Mouse (Mus musculus) hindbrain, embryonic 13.5 days (tissue): ENCODE measurements around the gene Gm26938. TPM values are rescaled to one million over a fixed set of nuclear protein-coding genes. Genes with fewer than 3 reads are reported as not detected.

ENCODE experiments used
- ATAC-seq: fragments of 200-750 bp; cut with Nextera tagmentation; 2 replicates; pipeline ENCODE4 v1.8.0; 2017; ENCODE audit warnings: moderate TSS enrichment; ENCODE audit not compliant: low FRiP score
- H3K27ac ChIP-seq: fragments of 300-500 bp; sonication (generic); 2 replicates; pipeline ENCODE4 v1.5.1; 2015; ENCODE audit warnings: inconsistent platforms, mild to moderate bottlenecking, moderate library complexity
- H3K27me3 ChIP-seq: fragments of 300-500 bp; sonication (generic); 2 replicates; pipeline ENCODE4 v1.6.1; 2015; ENCODE audit warnings: mild to moderate bottlenecking, inconsistent platforms
- H3K36me3 ChIP-seq: fragments of 300-500 bp; sonication (generic); 2 replicates; pipeline ENCODE4 v1.6.1; 2015; ENCODE audit warnings: mild to moderate bottlenecking, inconsistent platforms
- H3K4me1 ChIP-seq: fragments of 300-500 bp; sonication (generic); replicated peaks from 2 replicates; pipeline ENCODE4 v1.6.1; 2015; ENCODE audit warnings: inconsistent platforms
- H3K4me2 ChIP-seq: fragments of 300-500 bp; sonication (generic); 2 replicates; pipeline ENCODE4 v1.6.1; 2015; ENCODE audit warnings: inconsistent platforms, mild to moderate bottlenecking, moderate library complexity
- H3K4me3 ChIP-seq: fragments of 300-500 bp; sonication (generic); 2 replicates; pipeline ENCODE4 v1.5.1; 2015; ENCODE audit warnings: mild to moderate bottlenecking, inconsistent platforms
- H3K9ac ChIP-seq: fragments of 300-500 bp; sonication (generic); 2 replicates; pipeline ENCODE4 v1.6.1; 2015; ENCODE audit warnings: mild to moderate bottlenecking, inconsistent platforms
- H3K9me3 ChIP-seq: fragments of 300-500 bp; sonication (generic); 2 replicates; pipeline ENCODE4 v1.6.1; 2016; ENCODE audit warnings: inconsistent platforms
- WGBS: fragments of 180-500 bp; shearing (Covaris S2); methylation state at CpG from one replicate; pipeline ENCODE4 v1.1.7; 2015; 5-methylcytosine and 5-hydroxymethylcytosine counted together
- microRNA-seq: library from miRNA; unstranded; fragments of <30 nt; microRNA quantifications from one replicate; pipeline ENCODE4, GENCODE M21; 2016
- polyA plus RNA-seq: library from polyadenylated mRNA; unstranded; fragments of >200 nt; fragmentation: Nextera tagmentation; extraction: Ambion mirVana; gene quantifications from 2 replicates; pipeline ENCODE4 v1.2.1, GENCODE M21; 2015

The Gm26938 gene
- polyA plus RNA-seq, 1 experiment from 2014 or later, result not detected

- H3K36me3 ChIP-seq, result no peaks in the 10 kb centered on the region
- H3K9ac ChIP-seq, result peak overlapping the region; percentile 84
- no peak for ATAC-seq
- H3K4me1 ChIP-seq, result peaks cover 49% of the 10 kb centered on the region
- WGBS, result 21% methylated on average over 11 of the region's 11 CpGs
- peak overlapping the region; percentile 82 for H3K4me3 ChIP-seq
- peak overlapping the region; percentile 100 for H3K4me2 ChIP-seq
- H3K27me3 ChIP-seq, result peaks cover 27% of the 10 kb centered on the region
- no peak overlapping the region for H3K27ac ChIP-seq
- no peaks in the 10 kb centered on the region for H3K9me3 ChIP-seq
Observed at GRCm38 (mm10) chr5:139792159-139792775, 33.9 kb downstream of the Gm26938 start.

DNA sequence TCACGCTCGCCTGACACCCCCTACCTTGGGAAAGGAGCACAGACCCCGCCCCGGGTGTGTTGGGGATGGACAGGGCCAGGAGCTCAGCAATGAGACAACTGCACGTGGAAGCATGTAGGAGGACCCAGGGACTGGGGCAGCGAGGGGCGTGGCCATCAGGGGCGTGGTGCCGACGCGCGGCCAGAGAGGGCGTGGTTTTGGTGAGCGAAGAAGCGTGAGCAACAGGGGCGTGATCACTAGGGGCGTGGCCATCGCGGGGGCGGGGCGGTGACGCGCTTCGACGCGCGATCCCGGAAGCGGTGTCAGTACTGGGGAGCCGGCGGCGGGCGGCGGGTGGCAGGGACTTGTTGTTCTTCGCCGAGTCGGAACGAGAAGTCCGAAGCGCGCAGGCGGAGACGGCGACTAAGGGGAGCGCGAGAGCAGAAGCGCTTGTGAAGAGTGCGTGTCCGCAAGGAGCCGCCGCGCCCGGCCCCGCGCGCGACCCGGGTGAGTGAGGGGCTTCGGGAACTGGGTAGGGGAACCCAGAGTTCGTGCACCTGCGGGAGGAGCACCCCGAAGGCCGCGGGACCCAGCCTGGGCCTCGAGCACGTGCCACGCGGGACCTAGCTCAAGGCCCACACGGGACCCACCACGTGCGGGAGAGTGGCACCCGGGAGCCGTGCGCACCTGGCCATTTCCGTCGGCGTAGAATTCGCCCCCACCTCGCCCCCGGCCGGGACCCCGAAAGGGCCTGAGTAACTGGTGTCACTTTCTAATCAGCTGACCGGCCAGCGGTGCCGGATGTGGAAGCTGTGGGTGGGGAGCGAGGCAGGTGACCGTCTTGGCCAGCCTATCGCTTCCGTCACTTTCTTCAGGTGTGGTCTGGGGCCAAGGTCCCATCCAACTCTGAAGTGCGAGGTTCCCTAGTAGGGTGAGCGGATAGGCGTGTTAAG is 34.7 kb downstream of the Gm26938 start, which contains the start of gene Mafk:
Gene Mafk, plus strand, starts transcription at position 287 of the 932 bp plus-strand sequence.
- WGBS, result under 1% methylated on average over 92 of the region's 92 CpGs
- Histone ChIP-seq H3K4me2 (peak within 1 kb of the TSS; percentile 100), H3K27me3 (peaks cover 27% of the 10 kb centered on the region), H3K4me3 (peak within 1 kb of the TSS; percentile 82), H3K9ac (peak within 1 kb of the TSS; percentile 84), H3K4me1 (peaks cover 41% of the 10 kb centered on the region), H3K9me3 (no peaks in the 10 kb centered on the region), H3K36me3 (no peaks in the 10 kb centered on the region), H3K27ac (peak within 1 kb of the TSS; percentile 40)
- ATAC-seq, result peak; percentile 74

DNA sequence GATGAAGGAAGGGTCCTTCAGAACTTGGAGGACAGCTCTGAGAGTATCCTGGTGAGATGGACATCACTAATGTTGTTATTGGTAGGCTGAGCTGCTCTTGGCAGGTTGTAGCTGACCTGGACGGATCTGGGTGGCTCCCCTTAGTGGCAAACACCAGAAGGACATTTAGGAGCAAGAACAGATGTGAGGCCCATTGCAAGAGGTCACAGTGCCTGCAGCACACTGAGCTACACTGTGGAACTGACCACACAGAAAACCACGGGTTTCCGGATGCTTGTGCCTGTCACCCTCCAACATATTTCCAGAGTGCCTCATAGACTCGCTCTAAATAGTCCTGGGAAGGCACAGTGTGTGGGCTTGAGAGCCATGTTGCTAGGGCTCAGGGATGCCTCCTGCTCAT is 36.7 kb downstream of the Gm26938 start:
- no peak overlapping the region for H3K27ac ChIP-seq
- H3K4me3 ChIP-seq, result no peak overlapping the region
- no peak overlapping the region for H3K9ac ChIP-seq
- H3K9me3 ChIP-seq, result no peaks in the 10 kb centered on the region
- no peak for ATAC-seq
- WGBS, result 57% methylated on average over 4 of the region's 4 CpGs
- H3K36me3 ChIP-seq, result no peaks in the 10 kb centered on the region
- peaks cover 23% of the 10 kb centered on the region for H3K4me1 ChIP-seq
- H3K4me2 ChIP-seq, result no peak overlapping the region
- peaks cover 16% of the 10 kb centered on the region; the same call in 1 of the 2 replicates for H3K27me3 ChIP-seq

DNA sequence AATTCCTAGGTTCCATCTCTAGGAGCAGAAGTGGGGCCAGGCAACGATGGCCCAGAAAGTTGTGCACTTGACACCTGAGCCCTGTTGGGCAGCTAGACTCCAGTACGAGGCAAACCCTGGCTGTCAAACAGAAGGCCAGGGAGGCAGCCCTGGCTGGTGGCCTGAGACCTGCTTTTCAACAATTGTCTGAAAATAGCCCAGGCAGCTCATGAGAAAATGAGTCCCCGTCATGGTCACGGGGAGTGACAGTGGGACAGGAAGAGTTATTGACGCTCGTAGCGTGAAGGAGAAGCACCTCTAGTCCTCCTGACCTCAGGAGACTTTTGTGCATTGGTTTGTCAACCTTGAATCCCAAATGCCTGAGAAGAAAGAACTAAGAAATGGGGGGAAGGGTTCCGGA is 44.8 kb downstream of the Gm26938 start:
- no peak for ATAC-seq
- Histone ChIP-seq H3K4me3 (no peak overlapping the region), H3K4me1 (no peaks in the 10 kb centered on the region), H3K27ac (no peak overlapping the region), H3K4me2 (no peak overlapping the region), H3K9ac (no peak overlapping the region), H3K9me3 (no peaks in the 10 kb centered on the region), H3K36me3 (no peaks in the 10 kb centered on the region), H3K27me3 (no peaks in the 10 kb centered on the region; the same call in 1 of the 2 replicates)
- WGBS, result 87% methylated on average over 8 of the region's 8 CpGs

DNA sequence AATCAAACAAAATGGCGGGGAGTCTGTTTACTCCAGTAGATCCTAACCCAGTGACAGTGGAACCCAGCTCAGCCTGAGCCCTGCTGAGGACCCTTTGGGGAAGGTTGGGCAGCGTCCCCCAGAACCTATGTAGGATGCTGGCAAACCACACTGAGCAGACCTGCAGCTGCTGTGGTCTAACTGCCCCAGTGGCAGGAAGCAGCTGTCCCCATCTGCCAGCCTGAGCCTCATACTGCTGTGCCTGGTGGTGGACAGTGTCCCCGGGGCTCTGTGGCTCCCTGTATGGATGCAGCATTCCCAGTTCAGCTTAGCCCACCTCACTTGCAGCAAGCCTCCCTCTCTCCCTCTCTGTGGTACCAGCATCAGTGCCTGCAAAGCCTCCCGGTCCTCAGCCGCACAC is 49.2 kb downstream of the Gm26938 start:
- WGBS, result 82% methylated on average over 5 of the region's 5 CpGs

GRCm38 (mm10) chr5:139775216-139775926 is 50.8 kb downstream of the Gm26938 start, which contains the start of gene Ints1:
Ints1 (minus strand) TSS chr5:139775674.
- Histone ChIP-seq H3K4me3 (peak within 1 kb of the TSS; percentile 98), H3K36me3 (peaks cover 37% of the 10 kb centered on the region), H3K9me3 (no peaks in the 10 kb centered on the region), H3K27ac (peak within 1 kb of the TSS; percentile 76), H3K27me3 (no peaks in the 10 kb centered on the region), H3K9ac (peak within 1 kb of the TSS; percentile 95), H3K4me2 (peak within 1 kb of the TSS; percentile 98), H3K4me1 (peaks cover 13% of the 10 kb centered on the region)
- under 1% methylated on average over 55 of the region's 55 CpGs for WGBS
- peak; percentile 88 for ATAC-seq

More for the DNA sequence above, 49.2 kb downstream of the Gm26938 start:
- Histone ChIP-seq H3K27ac (no peak overlapping the region), H3K4me2 (no peak overlapping the region), H3K9me3 (no peaks in the 10 kb centered on the region), H3K4me1 (peaks cover 13% of the 10 kb centered on the region), H3K36me3 (peaks cover 21% of the 10 kb centered on the region), H3K27me3 (no peaks in the 10 kb centered on the region; the same call in 1 of the 2 replicates), H3K4me3 (no peak overlapping the region), H3K9ac (no peak overlapping the region)
- ATAC-seq, result no peak

GRCm38 (mm10) chr5:139768216-139768615 is 58.0 kb downstream of the Gm26938 start:
- ATAC-seq, result no peak
- Histone ChIP-seq H3K9ac (no peak overlapping the region), H3K36me3 (peaks cover 100% of the 10 kb centered on the region), H3K27ac (no peak overlapping the region), H3K4me2 (no peak overlapping the region), H3K4me1 (no peaks in the 10 kb centered on the region), H3K27me3 (no peaks in the 10 kb centered on the region), H3K4me3 (no peak overlapping the region), H3K9me3 (no peaks in the 10 kb centered on the region)
- WGBS, result 95% methylated on average over 8 of the region's 8 CpGs

- ATAC-seq, result no peak
- Histone ChIP-seq H3K4me2 (no peak overlapping the region), H3K4me1 (no peaks in the 10 kb centered on the region), H3K36me3 (peaks cover 100% of the 10 kb centered on the region), H3K4me3 (no peak overlapping the region), H3K9ac (no peak overlapping the region), H3K27me3 (no peaks in the 10 kb centered on the region), H3K27ac (no peak overlapping the region), H3K9me3 (no peaks in the 10 kb centered on the region)
- 78% methylated on average over 11 of the region's 11 CpGs for WGBS
Observed at GRCm38 (mm10) chr5:139764296-139764695, 61.9 kb downstream of the Gm26938 start.

- Histone ChIP-seq H3K27ac (no peak overlapping the region), H3K4me3 (no peak overlapping the region), H3K9me3 (no peaks in the 10 kb centered on the region), H3K9ac (no peak overlapping the region), H3K4me1 (no peaks in the 10 kb centered on the region), H3K36me3 (peaks cover 97% of the 10 kb centered on the region), H3K4me2 (no peak overlapping the region), H3K27me3 (no peaks in the 10 kb centered on the region)
- ATAC-seq, result no peak
- 89% methylated on average over 16 of the region's 16 CpGs for WGBS
Observed at GRCm38 (mm10) chr5:139758096-139758495, 68.1 kb downstream of the Gm26938 start.

Small RNAs within 50 kb of the gene (microRNA-seq; reads per million reads assigned to microRNA genes)
- gene Mir7037, result not detected

Other genes starting within 250 kb of the Gm26938 start
- gene Micall2, start 90.1 kb downstream of the Gm26938 start, polyA plus RNA-seq, result 8.1 TPM in 2 replicates
- 24.7 and 27.3 TPM in 2 replicates for gene Ints1, start 50.7 kb downstream of the Gm26938 start, polyA plus RNA-seq
- 13.2 and 13.4 TPM in 2 replicates for gene Mafk, start 34.9 kb downstream of the Gm26938 start, polyA plus RNA-seq
- 0.05 and 0.12 TPM in 2 replicates for gene Tmem184a, start 6.5 kb downstream of the Gm26938 start, polyA plus RNA-seq
- 73.5 and 78.7 TPM in 2 replicates for gene Psmg3, start 478 bp upstream of the Gm26938 start, polyA plus RNA-seq
- 1.3 and 1.4 TPM in 2 replicates for gene Elfn1, start 81.5 kb upstream of the Gm26938 start, polyA plus RNA-seq